Mouse (Mus musculus): ENCODE data around the gene Itga11. TPM values are rescaled to one million over a fixed set of nuclear protein-coding genes. Genes with fewer than 3 reads are reported as not detected.

Gene Itga11
- total and polyA plus RNA-seq, 3 experiments = 0.04 to 0.31 (median 0.04) TPM

GRCm38 (mm10) chr9:62827939-62828652 is 150.5 kb downstream of the Itga11 start:
- H3K79me2 ChIP-seq (replicated peaks; ENCODE audit: control insufficient read depth, extremely low read depth, insufficient read depth, poor library complexity, severe bottlenecking) = no peaks in the 10 kb centered on the region
- DNase-seq (ENCODE audit: extremely low read depth) = no peak
- peak; percentile 13 for TF ChIP-seq RAD21 (IDR thresholded peaks at IDR 0.05; ENCODE audit: low read depth, low read length)
- peak in 1 of 2 experiments; percentile 48; a peak in 2 of 4 replicates for TF ChIP-seq CTCF (conservative IDR thresholded peaks at IDR 0.05 in 1 of 2, IDR thresholded peaks at IDR 0.05 in 1 of 2; ENCODE audit: low read depth in 2 of 2, low read length in 2 of 2)
- TF ChIP-seq ZNF384 (IDR thresholded peaks at IDR 0.05; ENCODE audit: low read depth, low read length) = no peak
- TF ChIP-seq SMC3 (IDR thresholded peaks at IDR 0.05; ENCODE audit: low read depth, low read length) = peak; percentile 20; the same call in 1 of the 2 replicates
- peak; percentile 88 for TF ChIP-seq BHLHE40 (IDR thresholded peaks at IDR 0.05; ENCODE audit: low read depth, low read length)
- no peak overlapping the region for H3K9ac ChIP-seq (ENCODE audit: insufficient read depth, low read depth)
- no peaks in the 10 kb centered on the region for H3K27me3 ChIP-seq (replicated peaks)
- H3K27ac ChIP-seq (ENCODE audit: insufficient read depth, low read depth) = no peak overlapping the region
- H3K4me2 ChIP-seq (ENCODE audit: insufficient read depth, low read depth, poor library complexity, severe bottlenecking) = peak overlapping the region; percentile 17; the same call in 1 of the 2 replicates
- no peaks in the 10 kb centered on the region for H3K36me3 ChIP-seq (replicated peaks in 1 of 2; ENCODE audit: control insufficient read depth in 1 of 2, insufficient read depth in 1 of 2, low read length in 1 of 2)
- in situ Hi-C loops (cut with MboI; ENCODE audit: low pct_ligation_motif_present, low pct_unique_long_range_greater_than_20kb, low sequenced_read_pairs) = no loop called here
- no peaks in the 10 kb centered on the region for H3K9me3 ChIP-seq (replicated peaks; ENCODE audit: low read length)
- dilution Hi-C loops (cut with MboI; ENCODE audit: extremely low pct_ligation_motif_present, extremely low pct_unique_long_range_greater_than_20kb, low sequenced_read_pairs) = no loop called here
- H3K4me1 ChIP-seq (ENCODE audit: control insufficient read depth in 1 of 2, insufficient read depth in 2 of 2) = peaks cover 2 to 17% of the 10 kb centered on the region in 2 experiments; a peak in 2 of 4 replicates
- no peak overlapping the region for H3K4me3 ChIP-seq (replicated peaks in 1 of 3; ENCODE audit: low read depth in 2 of 3, low read length in 2 of 3, poor library complexity in 1 of 3)

- no peaks in the 10 kb centered on the region for H3K79me2 ChIP-seq (replicated peaks; ENCODE audit: control insufficient read depth, extremely low read depth, insufficient read depth, poor library complexity, severe bottlenecking)
- H3K4me2 ChIP-seq (ENCODE audit: insufficient read depth, low read depth, poor library complexity, severe bottlenecking) = peak overlapping the region; percentile 17; the same call in 1 of the 2 replicates
- H3K27me3 ChIP-seq (replicated peaks) = no peaks in the 10 kb centered on the region
- dilution Hi-C loops (cut with MboI; ENCODE audit: extremely low pct_ligation_motif_present, extremely low pct_unique_long_range_greater_than_20kb, low sequenced_read_pairs) = no loop called here
- H3K27ac ChIP-seq (ENCODE audit: insufficient read depth, low read depth) = no peak overlapping the region
- H3K9ac ChIP-seq (ENCODE audit: insufficient read depth, low read depth) = no peak overlapping the region
- TF ChIP-seq ZNF384 (IDR thresholded peaks at IDR 0.05; ENCODE audit: low read depth, low read length) (peak; percentile 39; the same call in 1 of the 2 replicates), ELF1 (IDR thresholded peaks at IDR 0.05; ENCODE audit: low read depth, low read length) (peak; percentile 81), USF2 (conservative IDR thresholded peaks at IDR 0.05; ENCODE audit: low read depth, low read length) (no peak), MXI1 (IDR thresholded peaks at IDR 0.05; ENCODE audit: low read depth, low read length) (peak; percentile 92), MAFK (IDR thresholded peaks at IDR 0.05; ENCODE audit: insufficient replicate concordance, low read length) (no peak), SMC3 (IDR thresholded peaks at IDR 0.05; ENCODE audit: low read depth, low read length) (peak; percentile 59), RCOR1 (conservative IDR thresholded peaks at IDR 0.05; ENCODE audit: low read depth, low read length) (no peak), SIN3A (IDR thresholded peaks at IDR 0.05; ENCODE audit: low read length) (peak; percentile 87), HCFC1 (IDR thresholded peaks at IDR 0.05; ENCODE audit: low read depth, low read length) (peak; percentile 80), MAX (IDR thresholded peaks at IDR 0.05; ENCODE audit: low read length) (peak; percentile 59; the same call in 1 of the 2 replicates), CTCF (conservative IDR thresholded peaks at IDR 0.05 in 1 of 2, IDR thresholded peaks at IDR 0.05 in 1 of 2; ENCODE audit: low read depth in 2 of 2, low read length in 2 of 2) (peak; percentile 26 to 84; a peak in 2 of 4 replicates), TBP (conservative IDR thresholded peaks at IDR 0.05; ENCODE audit: low read depth, low read length) (no peak), PAX5 (IDR thresholded peaks at IDR 0.05; ENCODE audit: low read length) (no peak), TCF12 (IDR thresholded peaks at IDR 0.05; ENCODE audit: low read depth, low read length) (peak; percentile 56; the same call in 1 of the 2 replicates), RAD21 (IDR thresholded peaks at IDR 0.05; ENCODE audit: low read depth, low read length) (peak; percentile 69), IRF4 (IDR thresholded peaks at IDR 0.05; ENCODE audit: low read depth, low read length) (peak; percentile 42; the same call in 1 of the 2 replicates), UBTF (IDR thresholded peaks at IDR 0.05; ENCODE audit: low read depth, low read length) (no peak), ETS1 (conservative IDR thresholded peaks at IDR 0.05; ENCODE audit: low read depth, low read length) (0 out of 2 replicates have a peak, but pooled peaks have one; percentile 10), EP300 (IDR thresholded peaks at IDR 0.05; ENCODE audit: low read length) (no peak)
- in situ Hi-C loops (cut with MboI; ENCODE audit: low pct_ligation_motif_present, low pct_unique_long_range_greater_than_20kb, low sequenced_read_pairs) = no loop called here
- peaks cover 2 to 17% of the 10 kb centered on the region in 2 experiments; a peak in 2 of 4 replicates for H3K4me1 ChIP-seq (ENCODE audit: control insufficient read depth in 1 of 2, insufficient read depth in 2 of 2)
- DNase-seq (ENCODE audit: extremely low read depth) = peak; percentile 89
- H3K9me3 ChIP-seq (replicated peaks; ENCODE audit: low read length) = no peaks in the 10 kb centered on the region
- H3K4me3 ChIP-seq (replicated peaks in 1 of 3; ENCODE audit: low read depth in 2 of 3, low read length in 2 of 3, poor library complexity in 1 of 3) = no peak overlapping the region
- H3K36me3 ChIP-seq (replicated peaks in 1 of 2; ENCODE audit: control insufficient read depth in 1 of 2, insufficient read depth in 1 of 2, low read length in 1 of 2) = no peaks in the 10 kb centered on the region
These were observed 151.0 kb downstream of the Itga11 start for GRCm38 (mm10) chr9:62828662-62829086.

All from CH12.LX (cell line).